Mouse (Mus musculus) ES-E14 (cell line): ENCODE data around the gene Rint1. TPM values are rescaled to one million over a fixed set of nuclear protein-coding genes. Genes with fewer than 3 reads are reported as not detected.
"Not testable (repeated sequence)": the region's sequence is repeated elsewhere in the genome, so short reads cannot be mapped to it uniquely, and the experiment has no call there.

Experiments
- DNase-seq: peaks from one replicate; pipeline ENCODE4 v3.0.0-alpha.2; 2013; ENCODE audit warnings: low read depth, low spot score
- H3K27ac ChIP-seq: 2 replicates; pipeline ENCODE4 v1.5.1; 2012; ENCODE audit warnings: low read depth, mild to moderate bottlenecking, low read length, moderate library complexity, mixed read lengths; ENCODE audit not compliant: poor library complexity, insufficient read depth, severe bottlenecking
- H3K36me3 ChIP-seq: 2 replicates; pipeline ENCODE4 v1.6.1; 2012; ENCODE audit warnings: mild to moderate bottlenecking, low read length, moderate library complexity, mixed read lengths; ENCODE audit not compliant: control insufficient read depth, poor library complexity, insufficient read depth, severe bottlenecking
- H3K4me1 ChIP-seq, 2 experiments: fragments of 150-350 bp in 1 of 2; sonication (generic) in 1 of 2; 2 replicates each; pipeline ENCODE4 v1.6.1; 2012; ENCODE audit warnings: low read length in 2 of 2, mild to moderate bottlenecking in 1 of 2, mixed read lengths in 1 of 2; ENCODE audit not compliant: control insufficient read depth in 2 of 2, insufficient read depth in 2 of 2, poor library complexity in 1 of 2
- H3K4me3 ChIP-seq, 2 experiments: fragments of 150-350 bp in 1 of 2; sonication (generic) in 1 of 2; 2 replicates each; pipeline ENCODE4 v1.5.1; 2012; ENCODE audit warnings: low read length in 2 of 2, low read depth in 1 of 2, mild to moderate bottlenecking in 1 of 2, mixed read lengths in 1 of 2; ENCODE audit not compliant: insufficient read depth in 1 of 2, poor library complexity in 1 of 2, severe bottlenecking in 1 of 2
- H3K9ac ChIP-seq: 2 replicates; pipeline ENCODE4 v1.6.1; 2012; ENCODE audit warnings: low read depth, mild to moderate bottlenecking, low read length, mixed read lengths; ENCODE audit not compliant: poor library complexity, insufficient read depth, severe bottlenecking
- H3K9me3 ChIP-seq: fragments of 150-350 bp; sonication (generic); 2 replicates; pipeline ENCODE4 v1.6.1; 2012; ENCODE audit warnings: low read depth, mild to moderate bottlenecking, low read length; ENCODE audit not compliant: control insufficient read depth, insufficient read depth
- CHD2 ChIP-seq: IDR thresholded peaks from 2 replicates; pipeline ENCODE4 v1.6.1; 2014; ENCODE audit warnings: mild to moderate bottlenecking, low read depth, low read length, inconsistent platforms
- HCFC1 ChIP-seq: IDR thresholded peaks from 2 replicates; pipeline ENCODE4 v1.6.1; 2012; ENCODE audit warnings: low read length, inconsistent platforms, borderline replicate concordance; ENCODE audit not compliant: insufficient read depth
- MAFK ChIP-seq: IDR thresholded peaks from 2 replicates; pipeline ENCODE4 v1.6.1; 2014; ENCODE audit warnings: mild to moderate bottlenecking, low read depth, low read length, inconsistent platforms; ENCODE audit not compliant: insufficient read depth
- ZC3H11A ChIP-seq: IDR thresholded peaks from 2 replicates; pipeline ENCODE4 v1.6.1; 2012; ENCODE audit warnings: low read depth, mild to moderate bottlenecking, inconsistent platforms, low read length, borderline replicate concordance
- ZNF384 ChIP-seq: IDR thresholded peaks from 2 replicates; pipeline ENCODE4 v1.6.1; 2012; ENCODE audit warnings: low read depth, low read length, inconsistent platforms
- in situ Hi-C, 2 experiments: fragments of 600-800 bp; cut with MboI; formaldehyde crosslinking; loops; one replicate each; pipeline ENCODE4 v1.15.1; 2025; ENCODE audit warnings: low sequenced_read_pairs in 2 of 2, inconsistent platforms in 1 of 2; ENCODE audit not compliant: unreplicated experiment in 2 of 2
- total RNA-seq: library from RNA; depleted of rRNA; stranded (reverse); fragments of 300-350 nt; gene quantifications from 2 replicates; pipeline ENCODE4 v1.2.3, GENCODE M21; 2012

Gene Rint1
- total RNA-seq, 1 experiment, result 12.0 TPM

GRCm38 (mm10) chr5:23850345-23851159, 63.0 kb downstream of the Rint1 start:
- Histone ChIP-seq H3K4me1 (peaks cover 0 to 3% of the 10 kb centered on the region in 2 experiments; a peak in 1 of 4 replicates), H3K9ac (peak overlapping the region; percentile 92), H3K4me3 (peak overlapping the region; percentile 59 to 77), H3K27ac (peak overlapping the region; percentile 91), H3K9me3 (no peaks in the 10 kb centered on the region), H3K36me3 (peaks cover 22% of the 10 kb centered on the region)
- DNase-seq, result peak; percentile 77
- in situ Hi-C loops, result loop anchor here (5.0 kb wide), 1 partner anchor 138 kb away; no protein-coding TSS in a partner anchor
- TF ChIP-seq HCFC1 (peak; percentile 27; the same call in 1 of the 2 replicates), ZC3H11A (no peak), MAFK (no peak)

- in situ Hi-C loops, result loop anchor here (5.0 kb wide), 1 partner anchor 139 kb away; no protein-coding TSS in a partner anchor
- Histone ChIP-seq H3K4me3 (peak overlapping the region; percentile 59 to 77), H3K9ac (peak overlapping the region; percentile 92), H3K36me3 (peaks cover 22% of the 10 kb centered on the region)
- H3K4me1 ChIP-seq, H3K9me3 ChIP-seq, H3K27ac ChIP-seq, DNase-seq: not testable (repeated sequence)
Observed at GRCm38 (mm10) chr5:23851160-23851555, 63.6 kb downstream of the Rint1 start.

GRCm38 (mm10) chr5:23852916-23853315, 65.4 kb downstream of the Rint1 start:
- not testable (repeated sequence) for H3K9me3 ChIP-seq, H3K4me3 ChIP-seq, H3K27ac ChIP-seq, DNase-seq, H3K4me1 ChIP-seq, H3K9ac ChIP-seq
- peaks cover 22% of the 10 kb centered on the region for H3K36me3 ChIP-seq
- in situ Hi-C loops, result loop anchor here (5.0 kb wide), 1 partner anchor 141 kb away; no protein-coding TSS in a partner anchor

DNA sequence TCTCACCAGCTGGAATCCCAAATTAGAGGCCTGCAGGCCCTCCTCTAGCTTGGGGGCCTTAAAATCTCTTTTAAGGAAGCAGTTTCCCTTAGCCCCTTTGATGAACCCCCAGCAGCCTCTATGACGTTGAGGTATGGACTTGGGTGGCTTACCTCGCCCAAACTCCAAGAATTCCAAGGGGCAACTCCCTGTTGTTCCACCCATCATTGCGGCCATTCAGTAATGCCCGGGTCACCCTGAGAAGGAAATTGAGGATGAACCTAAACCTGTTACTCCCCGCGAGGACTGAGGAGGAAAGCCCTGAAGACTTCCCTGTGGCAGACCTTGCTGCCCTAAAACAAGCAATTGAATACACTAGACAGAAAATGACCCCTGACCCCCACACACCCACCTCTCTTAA, 68.0 kb downstream of the Rint1 start:
- no peaks in the 10 kb centered on the region for H3K9me3 ChIP-seq
- no peak overlapping the region for H3K9ac ChIP-seq
- no peak overlapping the region for H3K27ac ChIP-seq
- in situ Hi-C loops, result no loop called here
- peaks cover 22% of the 10 kb centered on the region for H3K36me3 ChIP-seq
- TF ChIP-seq ZC3H11A (no peak), ZNF384 (no peak), CHD2 (no peak), MAFK (no peak), HCFC1 (no peak)
- no peak for DNase-seq
- H3K4me1 ChIP-seq, result peaks cover 0 to 3% of the 10 kb centered on the region in 2 experiments; a peak in 1 of 4 replicates
- no peak overlapping the region for H3K4me3 ChIP-seq

- H3K9ac ChIP-seq, result no peak overlapping the region
- no peak overlapping the region for H3K4me3 ChIP-seq
- H3K4me1 ChIP-seq, result peaks cover 0 to 3% of the 10 kb centered on the region in 2 experiments; a peak in 1 of 4 replicates
- H3K27ac ChIP-seq, result no peak overlapping the region
- TF ChIP-seq MAFK (no peak), ZNF384 (no peak), CHD2 (no peak), HCFC1 (no peak), ZC3H11A (no peak)
- H3K9me3 ChIP-seq, result no peaks in the 10 kb centered on the region
- H3K36me3 ChIP-seq, result peaks cover 22% of the 10 kb centered on the region
- in situ Hi-C loops, result no loop called here
- no peak for DNase-seq
Observed at GRCm38 (mm10) chr5:23856164-23856563, 68.7 kb downstream of the Rint1 start.
